In genomic region chr2:25310969-25311368, GRCm38 (mm10) we compare ENCODE assay signal across 16 mouse cellular contexts. TPM values are rescaled to one million over a fixed set of nuclear protein-coding genes. Genes with fewer than 3 reads are reported as not detected.
DNase-seq lines count a peak whose midpoint lies in the region; ATAC-seq and TF ChIP-seq lines count a peak whose summit lies in the region.
"Had no signal": no experiment of that assay in that cellular context is flagged by ENCODE, and none has a peak within 500 bp of the region (broad histone marks: within the 10 kb centered on the region; RNA-seq: fewer than 3 reads in every experiment).

No protein-coding gene starts in this region.

- H3K36me3 ChIP-seq in myocyte (ENCODE audit: control insufficient read depth, insufficient read depth): no peaks in the 10 kb centered on the region
- no peaks in the 10 kb centered on the region for H3K36me3 ChIP-seq in hindbrain, embryonic 10.5 days

- H3K27ac ChIP-seq in layer of hippocampus, adult 2 months: peak overlapping the region; percentile 2; the same call in 1 of the 2 replicates
- H3K27ac ChIP-seq in hindbrain, embryonic 10.5 days: no peak overlapping the region

- no peaks in the 10 kb centered on the region for H3K9me3 ChIP-seq in hindbrain, embryonic 10.5 days

- 2% methylated on average over 22 of the region's 22 CpGs for WGBS in hindbrain, embryonic 10.5 days

- TF ChIP-seq POLR2A in myocyte (IDR thresholded peaks at IDR 0.05; ENCODE audit: insufficient read length, low read depth): no peak

- peaks cover 50% of the 10 kb centered on the region for H3K27me3 ChIP-seq in myocyte (ENCODE audit: control insufficient read depth, insufficient read depth, insufficient read length)
- peaks cover 99% of the 10 kb centered on the region for H3K27me3 ChIP-seq in hindbrain, embryonic 10.5 days (ENCODE audit: insufficient read depth, poor library complexity, severe bottlenecking)

- H3ac ChIP-seq in myocyte (ENCODE audit: control insufficient read depth, insufficient read length): no peak overlapping the region

- no peak for TF ChIP-seq CTCF in layer of hippocampus, adult 2 months (conservative IDR thresholded peaks at IDR 0.05)

- no peak for ATAC-seq in inflammation-experienced regulatory T-cells, adult 6 months

- H3K4me2 ChIP-seq in myocyte (ENCODE audit: low read depth): peak overlapping the region; percentile 12
- H3K4me2 ChIP-seq: liver, embryonic 11.5 days had no signal

- H3K79me2 ChIP-seq in myocyte (ENCODE audit: control insufficient read depth, insufficient read depth): no peaks in the 10 kb centered on the region

- H3K4me3 ChIP-seq in layer of hippocampus, adult 2 months: no peak overlapping the region
- H3K4me3 ChIP-seq in myocyte: no peak overlapping the region
- no peak overlapping the region for H3K4me3 ChIP-seq in hindbrain, embryonic 10.5 days

- H3K4me1 ChIP-seq in hindbrain, embryonic 10.5 days (replicated peaks): peaks cover 3% of the 10 kb centered on the region; the same call in 1 of the 2 replicates

- peak; percentile 46 for DNase-seq in cerebellum, adult 8-10 months
- no peak for DNase-seq in cerebellum, adult 11 months
- DNase-seq in layer of hippocampus, adult 2 months (ENCODE audit: low spot score in 2 of 2): no peak
- DNase-seq in layer of hippocampus, adult 9-11 months: no peak
- peak; percentile 54 for DNase-seq in R1 (ENCODE audit: low read depth, low spot score)
- DNase-seq in hindbrain, embryonic 10.5 days (ENCODE audit: low spot score): no peak
- DNase-seq: heart, postnatal 4 days; kidney, adult 8-10 months; lung, postnatal 10 days; right cerebral cortex, postnatal 4 days had no signal

TF ChIP-seq in myocyte, 11 proteins besides CTCF, POLR2A, EP300 and RAD21:
- TF ChIP-seq MYOD1 (IDR thresholded peaks at IDR 0.05; ENCODE audit: control insufficient read depth in 1 of 3, insufficient read length in 2 of 3, low read depth in 2 of 3): peak in 1 of 3 experiments; percentile 37
- TF ChIP-seq MAX (IDR thresholded peaks at IDR 0.05; ENCODE audit: low read depth): no peak

RNA-seq across cellular contexts. Expression of gene Grin1, which starts 8.0 kb away (rescaled TPM):
- total RNA-seq in layer of hippocampus, adult 2 months (2021): 100 to 1,000 TPM; 443 to 449 TPM
- polyA plus RNA-seq in myocyte (2012; fragmentation: generic; extraction: Trizol): 0.12 TPM
- 1.2 and 4.5 TPM in 2 replicates for polyA plus RNA-seq in hindbrain, embryonic 10.5 days (2016; fragmentation: Nextera tagmentation; extraction: Ambion mirVana)
- polyA plus RNA-seq in inflammation-experienced regulatory T-cells, adult 6 months (2017; shearing (Covaris generic)): not detected
- total RNA-seq: heart, postnatal 4 days had no signal

RNA-seq across cellular contexts. Expression of gene Man1b1, which starts 21.2 kb away (rescaled TPM):
- 10 to 100 TPM; 56.4 to 58.0 TPM for total RNA-seq in layer of hippocampus, adult 2 months (2021)
- 46.3 TPM for polyA plus RNA-seq in myocyte (2012; fragmentation: generic; extraction: Trizol)
- 57.4 and 58.7 TPM in 2 replicates for polyA plus RNA-seq in hindbrain, embryonic 10.5 days (2016; fragmentation: Nextera tagmentation; extraction: Ambion mirVana)
- polyA plus RNA-seq in inflammation-experienced regulatory T-cells, adult 6 months (2017; shearing (Covaris generic)): 10 to 100 TPM; 21.2 to 24.3 (median 23.1) TPM

RNA-seq across cellular contexts. Expression of gene Lrrc26, which starts 21.3 kb away (rescaled TPM):
- total RNA-seq in layer of hippocampus, adult 2 months (2021): not detected
- 1.6 TPM for polyA plus RNA-seq in myocyte (2012; fragmentation: generic; extraction: Trizol)
- not detected in 2 replicates for polyA plus RNA-seq in hindbrain, embryonic 10.5 days (2016; fragmentation: Nextera tagmentation; extraction: Ambion mirVana)
- polyA plus RNA-seq in inflammation-experienced regulatory T-cells, adult 6 months (2017; shearing (Covaris generic)): not detected
- total RNA-seq: gastrocnemius, postnatal 4 days; heart, postnatal 4 days; left cerebral cortex, postnatal 25 days; midbrain, postnatal 0 days had no signal
- polyA plus RNA-seq: liver, embryonic 11.5 days had no signal

RNA-seq across cellular contexts. Expression of gene Tmem210, which starts 23.0 kb away (rescaled TPM):
- total RNA-seq in layer of hippocampus, adult 2 months (2021): not detected
- 0.40 TPM for polyA plus RNA-seq in myocyte (2012; fragmentation: generic; extraction: Trizol)
- not detected in 2 replicates for polyA plus RNA-seq in hindbrain, embryonic 10.5 days (2016; fragmentation: Nextera tagmentation; extraction: Ambion mirVana)
- polyA plus RNA-seq in inflammation-experienced regulatory T-cells, adult 6 months (2017; shearing (Covaris generic)): not detected
- total RNA-seq: gastrocnemius, postnatal 4 days; heart, postnatal 4 days; left cerebral cortex, postnatal 25 days; midbrain, postnatal 0 days had no signal
- polyA plus RNA-seq: liver, embryonic 11.5 days; midbrain, postnatal 0 days had no signal

RNA-seq across cellular contexts. Expression of gene Anapc2, which starts 38.7 kb away (rescaled TPM):
- 10 to 100 TPM; 84.6 to 84.7 TPM for total RNA-seq in layer of hippocampus, adult 2 months (2021)
- 97.9 TPM for polyA plus RNA-seq in myocyte (2012; fragmentation: generic; extraction: Trizol)
- polyA plus RNA-seq in hindbrain, embryonic 10.5 days (2016; fragmentation: Nextera tagmentation; extraction: Ambion mirVana): 150 and 156 TPM in 2 replicates
- polyA plus RNA-seq in inflammation-experienced regulatory T-cells, adult 6 months (2017; shearing (Covaris generic)): 10 to 100 TPM; 29.3 to 44.6 (median 39.2) TPM

Comparison
In these comparisons a context has a peak if more than half of its experiments do, and no peak if none do; other contexts are left out.
1. DNase-seq: peak in cerebellum, adult 8-10 months (single experiment) and R1 (single experiment); none in cerebellum, adult 11 months (single experiment), layer of hippocampus, adult 2 months (0 of 2), layer of hippocampus, adult 9-11 months (single experiment) and hindbrain, embryonic 10.5 days (single experiment).